Mouse (Mus musculus) embryonic fibroblast, embryonic 13.5 days (primary cell): ENCODE results near the gene Rassf8. TPM values are rescaled to one million over a fixed set of nuclear protein-coding genes. Genes with fewer than 3 reads are reported as not detected.
A peak's percentile ranks its signal among the peaks of the same experiment; 100 is the strongest.

Experiments
- H3K27ac ChIP-seq: 2 replicates; pipeline ENCODE4 v1.5.1; 2012; ENCODE audit warnings: low read length, control low read depth, inconsistent platforms; ENCODE audit not compliant: insufficient read depth
- H3K4me1 ChIP-seq: 2 replicates; pipeline ENCODE4 v1.6.1; 2011; ENCODE audit warnings: low read length; ENCODE audit not compliant: control insufficient read depth, insufficient read depth
- H3K4me3 ChIP-seq: 2 replicates; pipeline ENCODE4 v1.5.1; 2011; ENCODE audit warnings: mild to moderate bottlenecking, control low read depth, low read length; ENCODE audit not compliant: insufficient read depth
- CTCF ChIP-seq: IDR thresholded peaks from 2 replicates; pipeline ENCODE4 v1.5.1; 2011; ENCODE audit warnings: mild to moderate bottlenecking, control low read depth, low read length, moderate library complexity, borderline replicate concordance; ENCODE audit not compliant: insufficient read depth
- POLR2A ChIP-seq: IDR thresholded peaks from 2 replicates; pipeline ENCODE4 v1.6.1; 2011; ENCODE audit warnings: low read depth, mild to moderate bottlenecking, control low read depth, low read length, moderate library complexity
- polyA plus RNA-seq: library from polyadenylated mRNA; stranded (reverse); fragments of >200 nt; gene quantifications from 2 replicates; pipeline ENCODE4 v1.2.4, GENCODE M21; 2011; ENCODE audit warnings: low read depth; ENCODE audit not compliant: missing spikeins, insufficient read length

The Rassf8 gene
- polyA plus RNA-seq: 65.0 and 73.0 TPM in 2 replicates

DNA sequence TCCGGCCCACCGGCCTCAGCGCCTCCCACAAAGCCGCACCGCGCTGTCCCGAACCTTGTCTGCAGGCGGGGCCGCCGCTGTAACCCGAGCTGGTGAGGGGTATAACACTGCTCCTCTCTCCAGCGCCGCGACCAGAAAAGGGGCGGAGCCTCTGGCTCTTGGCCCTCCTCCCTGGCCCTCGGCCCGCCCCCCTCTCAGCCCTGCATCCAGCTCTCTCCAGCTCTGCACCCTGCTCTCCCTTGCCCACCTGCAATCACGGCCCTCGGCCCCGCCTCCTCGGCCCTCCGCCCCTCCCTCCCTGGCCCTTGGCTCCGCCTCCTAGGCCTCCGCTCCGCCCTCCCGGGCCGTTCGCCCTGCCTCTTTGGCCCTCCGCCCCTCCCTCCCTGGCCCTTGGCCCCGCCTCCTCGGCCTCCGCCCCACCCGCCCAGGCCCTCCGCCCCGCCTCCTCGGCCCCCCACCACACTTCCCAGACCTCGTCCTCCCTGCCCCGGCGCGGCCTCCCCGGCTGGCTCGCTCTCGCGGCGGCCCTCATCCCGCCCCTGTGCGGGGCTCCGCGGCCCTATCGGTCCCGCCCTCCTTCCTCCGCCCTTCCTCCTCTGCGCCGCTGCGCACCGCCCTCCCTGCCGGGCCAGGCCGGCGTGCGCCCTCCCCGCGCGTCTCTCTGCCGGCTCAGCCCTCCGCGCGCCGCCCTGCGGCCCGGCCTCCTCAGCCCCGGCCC lies at the start of gene Rassf8:
TSS of gene Rassf8 (plus strand) at position 617 of the 718 bp plus-strand sequence.
- TF ChIP-seq POLR2A: peak; percentile 70
- TF ChIP-seq CTCF: no peak
- H3K4me1 ChIP-seq: peaks cover 6% of the 10 kb centered on the region
- peak within 1 kb of the TSS; percentile 74 for H3K4me3 ChIP-seq
- peak within 1 kb of the TSS; percentile 96 for H3K27ac ChIP-seq

DNA sequence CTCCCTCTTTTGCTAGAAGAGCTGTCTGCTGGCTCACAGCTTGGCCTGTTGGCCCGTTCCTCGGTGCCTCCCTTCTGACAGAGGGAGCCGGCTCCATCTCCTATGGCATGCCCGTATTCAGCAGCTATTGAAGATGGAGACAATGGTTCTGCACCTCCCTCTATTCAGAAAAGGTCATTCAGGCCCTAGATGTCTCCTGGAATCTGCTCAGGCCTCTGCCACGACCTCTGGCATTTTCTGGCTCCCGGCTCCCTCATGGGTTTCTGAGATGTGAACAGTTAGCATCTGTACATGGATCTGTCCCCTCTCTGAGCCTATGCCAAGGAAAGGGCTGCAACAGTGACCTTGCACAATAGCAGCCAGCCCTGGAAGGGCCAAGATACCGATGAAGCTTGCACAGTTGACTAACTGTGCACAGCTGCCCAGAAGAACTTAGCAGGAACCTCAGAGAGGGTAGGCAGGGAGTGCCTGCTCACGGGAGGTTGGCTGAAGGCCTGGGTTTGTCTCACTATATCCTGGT lies 45.5 kb upstream of the Rassf8 start:
- H3K4me1 ChIP-seq: no peaks in the 10 kb centered on the region
- TF ChIP-seq CTCF (no peak), POLR2A (no peak)
- no peak overlapping the region for H3K4me3 ChIP-seq
- H3K27ac ChIP-seq: no peak overlapping the region

GRCm38 (mm10) chr6:145703667-145704066 lies 42.9 kb upstream of the Rassf8 start:
- H3K27ac ChIP-seq: no peak overlapping the region

GRCm38 (mm10) chr6:145709956-145710720 lies 36.4 kb upstream of the Rassf8 start:
- no peak for TF ChIP-seq CTCF
- no peak for TF ChIP-seq POLR2A
- Histone ChIP-seq H3K4me1 (peaks cover 9% of the 10 kb centered on the region), H3K27ac (no peak overlapping the region), H3K4me3 (no peak overlapping the region)

More at GRCm38 (mm10) chr6:145703667-145704066, 42.9 kb upstream of the Rassf8 start:
- Histone ChIP-seq H3K4me3 (no peak overlapping the region), H3K4me1 (no peaks in the 10 kb centered on the region)
- TF ChIP-seq POLR2A: no peak
- TF ChIP-seq CTCF: no peak

DNA sequence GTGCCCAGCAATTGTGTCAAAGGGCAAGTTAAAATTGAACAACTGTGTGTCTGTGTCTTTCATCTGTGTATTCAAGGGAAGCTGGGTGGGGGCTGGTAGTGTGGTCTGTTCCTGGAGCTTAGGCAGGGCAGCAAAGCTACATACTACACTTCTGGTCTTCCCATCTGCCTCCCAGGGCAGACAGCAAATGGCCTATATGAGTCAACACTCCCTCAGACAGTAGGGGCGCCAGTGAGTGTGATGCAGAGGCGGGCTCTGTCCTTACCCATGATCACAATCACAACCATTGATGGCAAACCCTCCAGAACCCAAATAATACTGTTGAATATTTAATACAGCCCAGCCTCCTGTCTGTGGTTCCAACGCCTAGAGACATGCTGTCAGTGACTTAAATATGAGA lies 35.8 kb upstream of the Rassf8 start:
- TF ChIP-seq CTCF: no peak
- no peak for TF ChIP-seq POLR2A

DNA sequence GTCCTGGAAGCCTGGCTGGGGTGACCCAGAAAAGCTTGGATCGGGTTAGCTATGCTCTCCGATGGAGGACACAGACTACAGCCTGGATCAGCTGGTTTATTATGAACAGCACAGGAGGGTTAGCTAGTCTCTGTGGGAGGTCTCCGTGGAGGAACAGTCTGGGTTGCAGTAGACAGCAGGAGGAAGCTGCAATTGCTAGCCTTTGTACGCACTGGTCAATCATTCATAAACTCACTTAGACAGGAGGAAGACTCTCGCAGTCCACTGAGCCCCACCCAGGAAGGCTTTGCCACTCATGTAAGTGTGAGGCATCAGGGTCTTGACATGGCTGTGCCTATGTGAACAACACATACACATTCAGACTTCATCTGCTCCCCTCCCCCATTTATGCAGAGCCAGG lies 35.2 kb upstream of the Rassf8 start:
- Histone ChIP-seq H3K27ac (no peak overlapping the region), H3K4me3 (no peak overlapping the region), H3K4me1 (peaks cover 9% of the 10 kb centered on the region)
- TF ChIP-seq POLR2A: no peak
- TF ChIP-seq CTCF: no peak

More for the DNA sequence above, 35.8 kb upstream of the Rassf8 start:
- Histone ChIP-seq H3K4me3 (no peak overlapping the region), H3K27ac (no peak overlapping the region), H3K4me1 (peaks cover 9% of the 10 kb centered on the region)

DNA sequence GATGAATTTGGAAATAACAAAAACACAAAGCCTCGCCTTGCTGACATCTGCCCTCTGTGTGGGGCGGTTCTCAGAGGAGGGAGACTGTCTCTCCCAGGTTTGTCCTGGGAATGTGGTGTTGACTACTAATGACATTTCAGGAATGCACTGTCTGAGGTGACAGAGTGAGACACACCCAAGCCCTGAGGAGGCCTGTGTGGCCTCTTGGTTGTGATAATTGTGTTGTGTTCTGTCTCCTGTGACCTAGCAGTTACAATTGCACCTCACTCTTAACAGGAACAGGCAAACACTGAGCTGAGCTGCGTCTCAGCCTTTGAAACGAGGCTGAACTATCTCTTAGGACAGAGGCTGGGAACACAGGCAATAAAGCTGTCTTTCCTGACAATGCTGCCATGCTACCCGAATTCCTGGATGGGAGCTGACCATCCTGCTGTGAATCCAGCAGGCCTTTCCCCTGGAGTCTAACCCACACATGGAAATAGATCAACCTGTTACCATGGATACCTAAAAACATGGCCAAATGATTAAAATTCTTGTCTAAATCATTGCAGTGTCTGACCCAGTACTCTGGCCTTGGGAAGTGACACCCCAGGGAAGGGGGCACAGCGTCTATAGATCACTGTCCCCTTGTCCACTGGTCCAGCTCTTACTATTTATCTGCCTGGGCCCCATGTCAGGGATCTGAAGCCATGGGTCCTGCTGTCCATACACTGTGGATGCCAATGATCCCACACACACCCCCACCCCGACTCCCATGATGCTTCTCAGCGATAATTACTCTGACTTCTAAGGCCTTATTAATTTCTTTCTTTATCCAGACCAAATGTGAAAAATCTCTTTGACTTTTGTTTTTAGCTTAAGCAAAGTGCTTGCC lies 33.1 kb upstream of the Rassf8 start:
- H3K4me1 ChIP-seq: peaks cover 9% of the 10 kb centered on the region
- no peak overlapping the region for H3K4me3 ChIP-seq
- TF ChIP-seq POLR2A: no peak
- TF ChIP-seq CTCF: no peak
- H3K27ac ChIP-seq: peak overlapping the region; percentile 49

DNA sequence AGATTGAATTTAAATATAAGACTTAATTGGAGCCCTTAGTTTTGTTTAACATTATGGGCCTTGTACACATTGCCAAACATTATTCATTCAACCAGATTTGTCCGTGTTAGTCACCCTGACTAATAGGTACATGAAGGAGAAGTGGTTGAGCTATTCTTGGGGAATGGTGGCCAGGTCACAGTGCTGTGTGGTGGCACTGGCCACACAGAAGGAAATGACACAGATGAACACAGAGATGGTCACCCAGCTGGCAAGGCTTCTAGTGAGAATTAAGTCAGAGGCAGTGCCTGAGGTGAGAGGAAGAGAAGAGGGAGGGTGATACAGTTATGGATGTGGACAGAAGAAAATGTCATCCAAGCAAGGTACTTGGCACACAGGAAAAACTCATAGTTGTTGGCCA lies 32.4 kb upstream of the Rassf8 start:
- Histone ChIP-seq H3K27ac (no peak overlapping the region), H3K4me3 (no peak overlapping the region), H3K4me1 (peaks cover 9% of the 10 kb centered on the region)
- TF ChIP-seq CTCF: no peak
- TF ChIP-seq POLR2A: no peak

- Histone ChIP-seq H3K27ac (no peak overlapping the region), H3K4me1 (0 out of 2 replicates have a peak, but pooled peaks cover 4% of the 10 kb centered on the region), H3K4me3 (no peak overlapping the region)
- no peak for TF ChIP-seq POLR2A
- TF ChIP-seq CTCF: no peak
Measured at GRCm38 (mm10) chr6:145722596-145722995, 24.0 kb upstream of the Rassf8 start.
